Mouse (Mus musculus): ENCODE results near the gene Svbp.

Gene Svbp

DNA sequence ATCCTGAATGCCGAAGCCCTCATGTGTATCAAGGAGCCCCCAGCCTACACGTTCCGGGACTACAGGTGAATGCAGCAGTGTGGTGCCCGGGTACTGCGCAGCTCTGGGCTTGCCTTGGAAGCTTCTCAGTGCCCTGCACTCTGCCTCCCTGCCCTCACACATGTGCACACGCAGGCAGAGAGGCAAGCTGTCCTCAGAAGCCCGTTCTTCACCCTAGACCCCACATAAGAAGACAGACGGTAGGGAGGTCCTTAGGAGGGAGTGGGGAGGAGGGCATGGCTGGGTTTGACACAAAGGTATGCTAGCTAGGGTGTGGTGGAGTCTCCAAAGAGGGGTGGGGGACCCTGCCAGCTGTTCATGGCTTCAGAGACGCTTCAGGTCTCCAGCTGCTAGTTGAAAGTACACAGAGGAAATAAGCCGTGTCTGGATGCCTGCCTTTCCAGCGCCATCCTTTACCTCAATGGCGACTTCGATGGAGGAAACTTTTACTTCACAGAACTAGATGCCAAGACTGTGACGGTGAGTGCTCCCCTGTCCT is 51.7 kb downstream of the Svbp start:
- DNase-seq (ENCODE audit: low read depth), result no peak

DNA sequence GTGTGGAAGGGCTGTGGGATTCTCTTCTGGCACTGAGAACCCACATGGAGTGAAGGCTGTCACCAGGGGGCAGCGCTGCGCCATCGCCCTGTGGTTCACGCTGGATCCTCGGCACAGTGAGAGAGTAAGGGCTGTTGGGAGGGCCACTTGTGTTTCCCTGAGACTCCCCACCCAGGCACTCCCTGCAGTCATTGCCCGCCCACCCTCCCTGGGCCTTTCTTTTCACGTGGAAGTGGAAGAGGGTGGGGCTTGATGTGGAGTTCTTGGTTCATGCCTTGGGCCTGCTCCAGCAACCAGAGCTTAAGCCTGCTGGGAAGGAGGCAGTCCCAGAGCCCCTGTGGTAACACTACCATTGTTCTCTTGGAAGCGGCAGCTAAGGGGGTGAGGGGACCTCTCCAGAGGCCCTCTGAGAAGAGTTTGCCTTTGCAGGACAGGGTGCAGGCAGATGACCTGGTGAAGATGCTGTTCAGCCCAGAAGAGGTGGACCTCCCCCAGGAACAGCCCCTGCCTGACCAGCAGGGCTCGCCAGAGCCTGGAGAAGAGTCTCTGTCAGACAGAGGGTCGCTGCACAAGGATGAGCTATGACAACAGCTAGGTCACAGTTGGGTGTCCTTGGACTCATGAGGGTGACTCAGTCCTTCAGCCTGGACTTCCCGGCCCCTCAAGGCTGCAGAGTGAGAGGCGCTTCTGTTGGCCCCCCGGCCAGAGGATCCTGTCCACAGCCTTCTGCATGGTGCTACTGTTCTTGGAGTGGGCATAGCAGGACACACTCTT is 52.5 kb downstream of the Svbp start:
- DNase-seq (ENCODE audit: low read depth), result no peak

DNA sequence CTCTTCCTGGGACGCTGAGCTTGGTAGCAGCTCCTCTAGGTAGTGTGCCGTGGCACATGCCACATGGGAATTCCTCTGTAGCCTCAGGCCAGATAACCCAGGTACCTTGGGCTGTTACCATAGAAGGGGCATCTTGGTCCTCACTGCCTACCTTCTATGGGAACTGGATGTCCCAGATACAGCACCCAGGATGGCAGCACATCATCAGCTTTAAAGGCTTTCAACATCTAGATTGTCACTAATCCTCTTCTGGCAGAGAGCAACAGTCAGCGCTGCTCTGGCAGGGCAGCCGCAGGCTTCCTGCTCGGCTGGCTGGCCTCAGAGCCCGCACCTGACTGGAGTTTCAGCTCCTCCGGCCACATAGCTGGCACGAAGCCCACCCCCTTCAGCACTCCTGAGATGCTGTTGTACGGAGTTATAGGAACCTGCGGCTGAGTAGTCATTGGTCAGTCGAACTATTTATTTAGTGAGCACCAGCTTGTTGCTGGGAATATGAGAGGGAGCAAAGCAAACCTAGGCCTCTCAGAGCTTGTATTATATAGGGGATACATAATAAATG is 53.4 kb downstream of the Svbp start:
- no peak for DNase-seq (ENCODE audit: low read depth)

Measured in c-Kit-positive CD71-positive TER-119-negative erythroid progenitor cells, embryonic 14.5 days (primary cell).